In the genomic region with DNA sequence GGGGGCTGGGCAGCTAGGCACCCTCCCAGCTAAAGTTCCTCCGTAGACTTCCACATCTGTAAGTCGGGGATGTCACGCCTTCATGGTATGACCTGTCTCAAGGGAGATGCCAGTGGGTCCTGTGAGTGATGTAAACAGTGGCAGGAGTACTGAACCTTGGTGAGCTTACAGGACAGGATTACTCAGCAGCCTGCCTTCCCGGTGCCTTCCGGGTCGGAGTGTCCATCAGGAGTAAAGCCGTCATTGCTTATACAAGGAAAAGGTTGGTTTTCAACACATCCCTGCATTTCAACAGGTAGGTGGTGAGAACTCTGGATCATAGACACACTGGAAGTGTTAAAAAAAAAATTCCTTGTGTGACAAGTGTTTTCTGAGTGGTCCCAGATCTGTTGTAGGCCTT, we compare ENCODE assay signal across 32 mouse cellular contexts.
"Had no signal": no experiment of that assay in that cellular context is flagged by ENCODE, and none has a peak within 500 bp of the region (broad histone marks: within the 10 kb centered on the region; RNA-seq: fewer than 3 reads in every experiment).

No protein-coding gene starts in this region.

- H3K27me3 ChIP-seq: limb, embryonic 13.5 days; liver, embryonic 12.5 days; liver, embryonic 13.5 days; liver, embryonic 15.5 days; lung, embryonic 15.5 days; megakaryocyte, embryonic 14.5 days; midbrain, embryonic 13.5 days; midbrain, embryonic 15.5 days; neural tube, embryonic 12.5 days had no signal

- ATAC-seq: liver, embryonic 12.5 days; liver, postnatal 0 days; lung, postnatal 0 days; midbrain, embryonic 13.5 days; midbrain, embryonic 15.5 days; midbrain, embryonic 16.5 days had no signal

- H3K4me1 ChIP-seq: liver, embryonic 12.5 days; neural tube, embryonic 12.5 days had no signal

- DNase-seq: left cerebral cortex, postnatal 4 days; liver; liver, embryonic 13.5 days; liver, postnatal 0 days; lung, adult 18-20 months; lung, adult 2 months; lung, embryonic 14.5 days; lung, postnatal 10 days; lung, postnatal 14 days; lung, postnatal 36 days; lung, postnatal 4 days; midbrain, embryonic 14.5 days had no signal

- H3K9ac ChIP-seq: limb, embryonic 12.5 days; limb, embryonic 13.5 days; limb, embryonic 15.5 days; liver, embryonic 12.5 days; liver, embryonic 13.5 days; liver, embryonic 14.5 days; liver, embryonic 15.5 days; liver, postnatal 0 days; lung, embryonic 14.5 days; lung, embryonic 15.5 days; midbrain, embryonic 12.5 days; midbrain, embryonic 13.5 days; midbrain, embryonic 15.5 days; neural tube, embryonic 12.5 days had no signal

- H3K4me3 ChIP-seq: limb, embryonic 10.5 days; limb, embryonic 12.5 days; limb, embryonic 13.5 days; limb, embryonic 15.5 days; liver, embryonic 12.5 days; liver, embryonic 13.5 days; liver, embryonic 15.5 days; lung, embryonic 15.5 days; megakaryocyte, embryonic 14.5 days; midbrain, embryonic 10.5 days; midbrain, embryonic 12.5 days; midbrain, embryonic 13.5 days; midbrain, embryonic 15.5 days; myocyte; neural tube, embryonic 12.5 days had no signal

- H3K9me3 ChIP-seq: limb, embryonic 10.5 days; limb, embryonic 12.5 days; limb, embryonic 13.5 days; limb, embryonic 15.5 days; liver, embryonic 12.5 days; liver, embryonic 13.5 days; liver, embryonic 15.5 days; lung, embryonic 15.5 days; megakaryocyte, embryonic 14.5 days; midbrain, embryonic 10.5 days; midbrain, embryonic 12.5 days; midbrain, embryonic 13.5 days; midbrain, embryonic 15.5 days; neural tube, embryonic 12.5 days had no signal

- H3K27ac ChIP-seq: limb, embryonic 10.5 days; limb, embryonic 12.5 days; limb, embryonic 13.5 days; limb, embryonic 15.5 days; liver, embryonic 12.5 days; liver, embryonic 13.5 days; liver, embryonic 14.5 days; liver, embryonic 15.5 days; lung, embryonic 15.5 days; macrophage; midbrain, embryonic 10.5 days; midbrain, embryonic 12.5 days; midbrain, embryonic 13.5 days; midbrain, embryonic 15.5 days; neural tube, embryonic 12.5 days had no signal

- H3K4me2 ChIP-seq: limb, embryonic 12.5 days; limb, embryonic 13.5 days; limb, embryonic 15.5 days; liver, embryonic 11.5 days; liver, embryonic 12.5 days; liver, embryonic 13.5 days; liver, embryonic 15.5 days; lung, embryonic 14.5 days; lung, embryonic 15.5 days; midbrain, embryonic 11.5 days; midbrain, embryonic 12.5 days; midbrain, embryonic 13.5 days; midbrain, embryonic 15.5 days; neural tube, embryonic 12.5 days had no signal
